Mouse (Mus musculus) stomach, postnatal 0 days (tissue): ENCODE measurements around the gene Akt2. TPM values are rescaled to one million over a fixed set of nuclear protein-coding genes. Genes with fewer than 3 reads are reported as not detected.

Experiments used
- ATAC-seq: fragments of 200-750 bp; cut with Nextera tagmentation; 2 replicates; pipeline ENCODE4 v1.8.0; 2017; ENCODE audit not compliant: low FRiP score, low TSS enrichment
- DNase-seq: peaks from one replicate; pipeline ENCODE4 v3.0.0-alpha.2; 2016; ENCODE audit warnings: low spot score
- H3K27ac ChIP-seq: fragments of 300-500 bp; sonication (generic); replicated peaks from 2 replicates; pipeline ENCODE4 v1.5.1; 2014; ENCODE audit warnings: mild to moderate bottlenecking, control low read depth
- H3K27me3 ChIP-seq: fragments of 300-500 bp; sonication (generic); 2 replicates; pipeline ENCODE4 v1.6.1; 2014; ENCODE audit warnings: low read length; ENCODE audit not compliant: control insufficient read depth, insufficient read depth
- H3K36me3 ChIP-seq: fragments of 300-500 bp; sonication (generic); 2 replicates; pipeline ENCODE4 v1.6.1; 2014; ENCODE audit warnings: low read length, mixed read lengths; ENCODE audit not compliant: control insufficient read depth, insufficient read depth
- H3K4me1 ChIP-seq: fragments of 300-500 bp; sonication (generic); replicated peaks from 2 replicates; pipeline ENCODE4 v1.6.1; 2014; ENCODE audit warnings: antibody characterized with exemption; ENCODE audit not compliant: control insufficient read depth, insufficient read depth
- H3K4me2 ChIP-seq: fragments of 300-500 bp; sonication (generic); replicated peaks from 2 replicates; pipeline ENCODE4 v1.6.1; 2014; ENCODE audit warnings: low read depth, mild to moderate bottlenecking, control low read depth, moderate library complexity
- H3K4me3 ChIP-seq: fragments of 300-500 bp; sonication (generic); 2 replicates; pipeline ENCODE4 v1.5.1; 2014; ENCODE audit warnings: low read depth, low read length, control low read depth
- H3K9ac ChIP-seq: fragments of 300-500 bp; sonication (generic); 2 replicates; pipeline ENCODE4 v1.6.1; 2014; ENCODE audit warnings: mild to moderate bottlenecking, low read length, control low read depth, mixed read lengths
- H3K9me3 ChIP-seq: fragments of 300-500 bp; sonication (generic); 2 replicates; pipeline ENCODE4 v1.6.1; 2016; ENCODE audit warnings: low read length; ENCODE audit not compliant: control insufficient read depth
- CTCF ChIP-seq: IDR thresholded peaks from 2 replicates; pipeline ENCODE4 v1.5.1; 2016; ENCODE audit warnings: antibody characterized with exemption, low read depth, mild to moderate bottlenecking, moderate library complexity
- EP300 ChIP-seq: optimal IDR thresholded peaks from 2 replicates; pipeline ENCODE3; 2016; ENCODE audit warnings: antibody characterized with exemption
- WGBS: fragments of 180-500 bp; shearing (Covaris S2); extraction: QIAGEN DNeasy Blood & Tissue Kit; methylation state at CpG from one replicate; pipeline ENCODE4 v1.1.7; 2014; 5-methylcytosine and 5-hydroxymethylcytosine counted together
- polyA plus RNA-seq: library from polyadenylated mRNA; unstranded; fragments of >200 nt; fragmentation: Nextera tagmentation; extraction: Ambion mirVana; gene quantifications from 2 replicates; pipeline ENCODE4 v1.2.1, GENCODE M21; 2015

Gene Akt2
- polyA plus RNA-seq, 1 experiment from 2014 or later = 42.6 TPM

- DNase-seq (no peak), ATAC-seq (no peak)
- Histone ChIP-seq H3K9me3 (no peaks in the 10 kb centered on the region), H3K27ac (no peak overlapping the region), H3K4me1 (no peaks in the 10 kb centered on the region), H3K9ac (no peak overlapping the region), H3K4me2 (no peak overlapping the region), H3K36me3 (peaks cover 3% of the 10 kb centered on the region), H3K27me3 (peaks cover 6% of the 10 kb centered on the region; the same call in 1 of the 2 replicates), H3K4me3 (no peak overlapping the region)
- peak; percentile 61 for TF ChIP-seq CTCF
- no peak for TF ChIP-seq EP300
- WGBS = 58% methylated on average over 20 of the region's 20 CpGs
Measured at GRCm38 (mm10) chr7:27654607-27655276, 63.4 kb downstream of the Akt2 start.

GRCm38 (mm10) chr7:27655545-27655944 lies 64.2 kb downstream of the Akt2 start:
- WGBS = 35% methylated on average over 11 of the region's 11 CpGs
- no peak overlapping the region for H3K9ac ChIP-seq

GRCm38 (mm10) chr7:27656600-27656999 lies 65.2 kb downstream of the Akt2 start:
- 90% methylated on average over 16 of the region's 16 CpGs for WGBS
- Histone ChIP-seq H3K4me2 (no peak overlapping the region), H3K4me3 (no peak overlapping the region), H3K9ac (no peak overlapping the region), H3K27me3 (peaks cover 6% of the 10 kb centered on the region; the same call in 1 of the 2 replicates), H3K4me1 (no peaks in the 10 kb centered on the region), H3K27ac (no peak overlapping the region), H3K9me3 (no peaks in the 10 kb centered on the region), H3K36me3 (peaks cover 3% of the 10 kb centered on the region)
- no peak for TF ChIP-seq EP300
- ATAC-seq (no peak), DNase-seq (no peak)

More at GRCm38 (mm10) chr7:27655545-27655944, 64.2 kb downstream of the Akt2 start:
- H3K9me3 ChIP-seq = no peaks in the 10 kb centered on the region
- H3K4me1 ChIP-seq = no peaks in the 10 kb centered on the region
- peaks cover 3% of the 10 kb centered on the region for H3K36me3 ChIP-seq
- TF ChIP-seq CTCF (no peak), EP300 (no peak)
- no peak for ATAC-seq
- no peak overlapping the region for H3K4me2 ChIP-seq
- DNase-seq = no peak
- H3K4me3 ChIP-seq = no peak overlapping the region
- no peak overlapping the region for H3K27ac ChIP-seq
- peaks cover 6% of the 10 kb centered on the region; the same call in 1 of the 2 replicates for H3K27me3 ChIP-seq

GRCm38 (mm10) chr7:27657824-27658395 lies 66.6 kb downstream of the Akt2 start:
- no peak overlapping the region for H3K27ac ChIP-seq
- no peak for DNase-seq
- H3K4me3 ChIP-seq = no peak overlapping the region
- no peak overlapping the region for H3K9ac ChIP-seq
- peaks cover 6% of the 10 kb centered on the region; the same call in 1 of the 2 replicates for H3K27me3 ChIP-seq
- TF ChIP-seq CTCF = no peak
- TF ChIP-seq EP300 = no peak
- H3K36me3 ChIP-seq = peaks cover 3% of the 10 kb centered on the region
- H3K4me1 ChIP-seq = no peaks in the 10 kb centered on the region
- no peaks in the 10 kb centered on the region for H3K9me3 ChIP-seq
- ATAC-seq = no peak
- H3K4me2 ChIP-seq = no peak overlapping the region
- WGBS = 48% methylated on average over 53 of the region's 53 CpGs

- WGBS = 65% methylated on average over 14 of the region's 14 CpGs
- Histone ChIP-seq H3K9me3 (no peaks in the 10 kb centered on the region), H3K36me3 (peaks cover 3% of the 10 kb centered on the region), H3K27me3 (peaks cover 3% of the 10 kb centered on the region; the same call in 1 of the 2 replicates), H3K4me2 (no peak overlapping the region), H3K4me1 (no peaks in the 10 kb centered on the region), H3K27ac (no peak overlapping the region), H3K9ac (no peak overlapping the region), H3K4me3 (no peak overlapping the region)
- DNase-seq = no peak
- no peak for TF ChIP-seq EP300
- TF ChIP-seq CTCF = no peak
- no peak for ATAC-seq
Measured at GRCm38 (mm10) chr7:27658712-27659663, 67.6 kb downstream of the Akt2 start.
